Mouse (Mus musculus) liver, embryonic 12.5 days (tissue): ENCODE results near the gene Tshr. TPM values are rescaled to one million over a fixed set of nuclear protein-coding genes. Genes with fewer than 3 reads are reported as not detected.
"Not testable (repeated sequence)": the region's sequence is repeated elsewhere in the genome, so short reads cannot be mapped to it uniquely, and the experiment has no call there.

ENCODE experiments used
- ATAC-seq: fragments of 200-750 bp; cut with Nextera tagmentation; 2 replicates; pipeline ENCODE4 v1.8.0; 2017; ENCODE audit warnings: moderate number of reproducible peaks, mild to moderate bottlenecking, moderate library complexity
- H3K27ac ChIP-seq: fragments of 300-500 bp; sonication (generic); 2 replicates; pipeline ENCODE4 v1.5.1; 2016; ENCODE audit warnings: mild to moderate bottlenecking
- H3K27me3 ChIP-seq: fragments of 300-500 bp; sonication (generic); replicated peaks from 2 replicates; pipeline ENCODE4 v1.6.1; 2016; ENCODE audit warnings: mild to moderate bottlenecking, moderate library complexity
- H3K36me3 ChIP-seq: fragments of 300-500 bp; sonication (generic); 2 replicates; pipeline ENCODE4 v1.6.1; 2016; ENCODE audit warnings: mild to moderate bottlenecking, moderate library complexity
- H3K4me1 ChIP-seq: fragments of 300-500 bp; sonication (generic); 2 replicates; pipeline ENCODE4 v1.6.1; 2016
- H3K4me2 ChIP-seq: fragments of 300-500 bp; sonication (generic); 2 replicates; pipeline ENCODE4 v1.6.1; 2016; ENCODE audit warnings: mild to moderate bottlenecking, moderate library complexity
- H3K4me3 ChIP-seq: fragments of 300-500 bp; sonication (generic); 2 replicates; pipeline ENCODE4 v1.5.1; 2016; ENCODE audit warnings: mild to moderate bottlenecking, moderate library complexity
- H3K9ac ChIP-seq: fragments of 300-500 bp; sonication (generic); 2 replicates; pipeline ENCODE4 v1.6.1; 2016; ENCODE audit warnings: mild to moderate bottlenecking, moderate library complexity
- H3K9me3 ChIP-seq: fragments of 300-500 bp; sonication (generic); replicated peaks from 2 replicates; pipeline ENCODE4 v1.6.1; 2016; ENCODE audit warnings: mild to moderate bottlenecking, moderate library complexity
- WGBS: fragments of 180-500 bp; shearing (Covaris S2); methylation state at CpG from one replicate; pipeline ENCODE4 v1.1.7; 2016; ENCODE audit not compliant: insufficient replicate concordance; 5-methylcytosine and 5-hydroxymethylcytosine counted together
- polyA plus RNA-seq: library from polyadenylated mRNA; unstranded; fragments of >200 nt; fragmentation: Nextera tagmentation; extraction: Ambion mirVana; gene quantifications from 2 replicates; pipeline ENCODE4 v1.2.1, GENCODE M21; 2016

Gene Tshr
- polyA plus RNA-seq, 1 experiment from 2014 or later = 0.05 TPM

- Histone ChIP-seq H3K27ac (no peak overlapping the region), H3K9me3 (no peaks in the 10 kb centered on the region), H3K4me3 (no peak overlapping the region), H3K36me3 (no peaks in the 10 kb centered on the region), H3K4me1 (no peaks in the 10 kb centered on the region), H3K27me3 (no peaks in the 10 kb centered on the region), H3K4me2 (no peak overlapping the region), H3K9ac (no peak overlapping the region)
- no peak for ATAC-seq
- 67% methylated on average over 6 of the region's 6 CpGs for WGBS
These were observed 129.6 kb downstream of the Tshr start for GRCm38 (mm10) chr12:91513980-91514379.

DNA sequence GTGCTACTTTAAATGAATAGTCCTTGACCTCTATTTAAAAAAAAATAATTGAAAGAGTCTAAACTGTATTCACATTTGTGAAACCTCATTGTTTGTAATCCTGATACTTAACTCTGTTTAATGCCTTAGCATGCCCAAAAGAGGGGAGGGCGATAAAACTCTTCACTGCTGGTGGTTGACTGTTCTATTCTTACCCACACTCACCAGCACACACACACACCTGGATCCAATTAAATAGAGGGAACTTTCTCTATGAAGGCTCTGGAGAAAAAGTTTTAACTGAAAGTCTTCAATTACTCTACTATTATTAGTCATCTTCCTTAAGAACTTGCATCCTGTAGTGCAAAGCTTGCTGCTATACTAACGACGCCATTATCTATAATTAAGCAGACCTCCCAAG lies 133.4 kb downstream of the Tshr start:
- no peak for ATAC-seq
- no peaks in the 10 kb centered on the region for H3K27me3 ChIP-seq
- H3K27ac ChIP-seq = no peak overlapping the region
- WGBS = 78% methylated on average over 3 of the region's 3 CpGs
- no peak overlapping the region for H3K4me2 ChIP-seq
- no peaks in the 10 kb centered on the region for H3K9me3 ChIP-seq
- no peak overlapping the region for H3K9ac ChIP-seq
- H3K4me3 ChIP-seq = no peak overlapping the region
- no peaks in the 10 kb centered on the region for H3K4me1 ChIP-seq
- H3K36me3 ChIP-seq = no peaks in the 10 kb centered on the region

DNA sequence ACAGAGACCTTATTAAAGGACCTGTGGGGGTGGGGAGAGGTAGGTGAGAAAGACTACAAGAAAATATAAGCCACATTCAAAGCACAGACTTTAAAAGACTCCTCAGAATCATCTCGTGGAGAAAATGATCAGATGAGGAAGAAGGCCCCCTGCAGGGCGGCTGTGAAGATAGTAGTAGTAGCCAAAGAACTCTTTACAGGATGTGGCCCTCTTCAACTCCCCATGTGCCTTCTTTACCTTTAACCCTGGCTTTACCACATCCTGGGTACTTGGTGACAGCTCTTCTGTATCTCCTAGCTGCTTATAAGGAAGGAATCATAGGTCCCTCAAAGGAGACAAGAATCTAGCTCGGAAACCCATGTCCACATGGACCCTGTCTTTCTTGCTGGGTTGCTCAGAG lies 139.3 kb downstream of the Tshr start:
- no peak overlapping the region for H3K4me2 ChIP-seq
- H3K27ac ChIP-seq = no peak overlapping the region
- WGBS = 38% methylated on average over 3 of the region's 3 CpGs
- no peaks in the 10 kb centered on the region for H3K36me3 ChIP-seq
- H3K4me3 ChIP-seq = no peak overlapping the region
- ATAC-seq = no peak
- H3K4me1 ChIP-seq = no peaks in the 10 kb centered on the region
- H3K27me3 ChIP-seq = no peaks in the 10 kb centered on the region
- H3K9me3 ChIP-seq = no peaks in the 10 kb centered on the region
- no peak overlapping the region for H3K9ac ChIP-seq

DNA sequence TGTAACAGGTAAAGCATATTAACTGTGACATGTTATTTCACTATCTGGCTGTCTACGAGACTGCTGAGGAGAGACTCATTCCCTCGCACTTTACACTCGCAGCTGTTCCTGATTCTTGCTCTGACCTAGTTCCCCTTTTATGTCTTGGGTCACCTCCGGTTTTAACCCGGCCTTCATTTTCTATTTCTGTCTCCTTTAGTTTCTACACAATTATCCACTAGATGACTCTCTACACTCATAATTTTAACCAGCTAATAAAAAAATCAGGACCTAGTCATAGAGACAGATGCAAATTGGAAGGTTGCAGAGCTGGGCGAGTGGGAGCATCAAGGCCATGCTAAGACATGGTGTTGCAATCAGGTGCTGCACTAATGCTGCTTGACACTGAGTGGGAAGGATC lies 150.2 kb downstream of the Tshr start:
- Histone ChIP-seq H3K9me3 (no peaks in the 10 kb centered on the region), H3K4me1 (no peaks in the 10 kb centered on the region), H3K27ac (no peak overlapping the region), H3K4me2 (no peak overlapping the region), H3K4me3 (no peak overlapping the region), H3K36me3 (no peaks in the 10 kb centered on the region), H3K9ac (no peak overlapping the region), H3K27me3 (no peaks in the 10 kb centered on the region)
- no peak for ATAC-seq
- 33% methylated on average over 6 of the region's 6 CpGs for WGBS

DNA sequence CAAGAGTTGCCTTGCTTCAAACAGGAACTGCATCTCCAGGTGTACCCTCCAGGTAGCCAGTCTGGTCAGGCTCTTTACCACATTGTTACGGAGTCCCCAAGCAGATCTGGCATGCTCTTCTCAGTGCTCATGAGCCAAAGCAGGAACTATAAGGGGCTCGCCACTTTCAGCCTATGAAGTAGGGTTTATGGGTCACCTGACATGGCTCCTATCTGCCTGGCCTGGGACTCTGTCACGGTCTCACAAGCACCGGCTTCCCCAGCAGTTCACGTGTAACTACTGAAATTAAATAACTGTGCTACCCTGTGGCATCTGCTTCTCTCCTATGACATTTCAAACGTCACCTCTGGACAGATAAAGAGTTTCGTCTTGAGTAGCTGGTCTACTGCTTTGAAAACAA lies 155.8 kb downstream of the Tshr start:
- Histone ChIP-seq H3K4me1 (no peaks in the 10 kb centered on the region), H3K9me3 (no peaks in the 10 kb centered on the region), H3K4me3 (no peak overlapping the region), H3K36me3 (no peaks in the 10 kb centered on the region), H3K4me2 (no peak overlapping the region), H3K27me3 (no peaks in the 10 kb centered on the region), H3K9ac (no peak overlapping the region), H3K27ac (no peak overlapping the region)
- 68% methylated on average over 7 of the region's 7 CpGs for WGBS
- ATAC-seq = no peak

DNA sequence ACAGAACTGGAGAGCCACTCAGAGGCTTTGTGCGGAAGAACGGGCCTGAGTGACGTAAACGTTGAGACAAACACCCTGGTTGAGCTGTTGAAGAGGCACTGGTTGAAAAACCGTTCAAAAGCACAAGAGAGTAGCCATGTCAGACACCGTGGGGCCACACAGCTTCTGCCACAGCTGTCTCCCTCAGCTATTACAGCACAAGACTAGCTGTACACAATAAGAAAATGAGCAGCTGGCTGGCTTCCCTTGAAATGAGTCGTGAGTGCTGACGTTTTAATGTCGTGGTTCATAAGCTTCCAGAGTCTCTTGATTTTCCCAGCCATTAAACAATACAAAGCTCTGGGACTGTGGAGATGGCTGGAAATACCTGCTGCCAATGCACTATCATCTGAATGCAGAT lies 165.1 kb downstream of the Tshr start:
- no peaks in the 10 kb centered on the region for H3K9me3 ChIP-seq
- WGBS = 81% methylated on average over 9 of the region's 9 CpGs
- no peak overlapping the region for H3K27ac ChIP-seq
- no peak overlapping the region for H3K9ac ChIP-seq
- H3K4me1 ChIP-seq = no peaks in the 10 kb centered on the region
- H3K36me3 ChIP-seq = peaks cover 8% of the 10 kb centered on the region; the same call in 1 of the 2 replicates
- no peaks in the 10 kb centered on the region for H3K27me3 ChIP-seq
- H3K4me3 ChIP-seq = no peak overlapping the region
- no peak for ATAC-seq
- no peak overlapping the region for H3K4me2 ChIP-seq

GRCm38 (mm10) chr12:91551773-91552526 lies 167.6 kb downstream of the Tshr start:
- Histone ChIP-seq H3K36me3 (peaks cover 17% of the 10 kb centered on the region), H3K4me2 (no peak overlapping the region), H3K27me3 (no peaks in the 10 kb centered on the region), H3K27ac (no peak overlapping the region), H3K9ac (no peak overlapping the region), H3K4me1 (no peaks in the 10 kb centered on the region), H3K4me3 (no peak overlapping the region), H3K9me3 (no peaks in the 10 kb centered on the region)
- 77% methylated on average over 19 of the region's 19 CpGs for WGBS
- ATAC-seq = no peak

DNA sequence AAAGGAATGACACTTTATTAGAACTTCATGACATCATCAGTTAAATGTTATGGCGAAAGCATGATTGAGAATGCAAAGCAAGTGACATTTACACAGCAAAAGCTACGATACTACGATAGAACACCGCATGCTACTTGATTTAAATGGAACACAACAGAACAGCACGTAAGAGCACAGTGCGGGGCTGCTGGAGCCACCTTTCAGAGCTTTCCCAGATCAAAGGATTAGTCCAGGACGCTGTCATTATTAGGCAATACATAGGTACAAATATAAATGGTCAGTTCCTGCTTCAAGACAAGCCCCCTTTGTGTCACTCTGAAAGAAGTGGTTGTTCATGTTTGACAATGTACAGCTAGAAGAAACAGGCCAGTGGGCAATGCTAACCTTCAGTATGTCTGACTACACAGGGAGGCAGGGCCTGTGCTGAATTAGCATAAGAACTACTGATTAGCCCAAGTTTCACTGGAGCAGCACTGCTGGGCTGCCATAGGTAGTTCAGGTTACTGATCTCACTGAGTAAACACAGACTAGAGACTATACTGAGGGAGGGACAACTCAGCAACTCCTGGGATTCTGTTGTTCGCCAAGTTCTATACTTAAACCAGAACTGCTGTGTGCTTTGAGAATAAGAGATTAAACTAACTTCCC lies 173.1 kb downstream of the Tshr start:
- not testable (repeated sequence) for H3K4me2 ChIP-seq, H3K4me1 ChIP-seq, H3K27ac ChIP-seq, H3K9ac ChIP-seq, H3K27me3 ChIP-seq, H3K4me3 ChIP-seq, H3K9me3 ChIP-seq
- H3K36me3 ChIP-seq = peaks cover 53% of the 10 kb centered on the region
- ATAC-seq = peak; percentile 73
- WGBS = 87% methylated on average over 8 of the region's 8 CpGs

DNA sequence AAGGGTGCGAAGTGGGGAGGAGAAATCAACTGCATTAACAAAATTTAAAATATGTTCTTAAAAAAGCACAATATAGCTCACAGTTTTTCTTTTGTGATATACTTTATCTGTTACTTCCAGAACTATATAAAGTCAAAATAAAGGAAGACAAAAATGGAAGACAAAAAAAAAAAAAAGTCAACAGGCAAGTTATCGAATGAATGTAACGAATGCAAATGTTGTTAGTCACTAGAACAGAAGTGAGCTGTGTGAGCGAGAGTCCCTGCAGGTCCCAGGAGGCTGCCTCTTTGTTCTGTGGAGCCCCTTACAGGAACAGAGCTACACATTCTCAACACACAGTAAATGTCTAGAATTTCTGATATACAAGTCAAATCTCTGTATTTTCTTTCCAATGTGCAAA lies 173.8 kb downstream of the Tshr start:
- not testable (repeated sequence) for H3K4me2 ChIP-seq, H3K4me1 ChIP-seq, ATAC-seq, H3K27ac ChIP-seq, H3K4me3 ChIP-seq, H3K9me3 ChIP-seq, H3K9ac ChIP-seq, H3K27me3 ChIP-seq
- H3K36me3 ChIP-seq = peaks cover 60% of the 10 kb centered on the region
- 88% methylated on average over 4 of the region's 4 CpGs for WGBS

DNA sequence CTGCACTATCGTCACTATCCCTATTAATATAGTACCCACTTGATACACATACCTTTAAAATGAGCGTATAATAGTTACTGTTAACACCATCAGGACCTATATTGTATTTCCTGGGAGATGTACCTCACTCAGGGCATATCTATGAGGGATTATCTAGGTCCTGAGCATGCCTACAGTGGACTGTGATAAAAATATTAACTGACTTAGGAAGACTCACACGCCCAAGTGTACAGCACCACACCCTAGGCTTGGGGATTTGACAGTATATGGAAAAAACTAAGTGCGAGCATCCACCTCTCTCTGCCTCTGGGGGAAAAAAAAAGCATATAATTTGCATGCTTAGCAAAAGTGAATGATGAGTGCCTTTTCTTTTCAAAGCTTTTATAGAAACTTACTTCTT lies 182.8 kb downstream of the Tshr start:
- no peak overlapping the region for H3K27ac ChIP-seq
- 68% methylated on average over 4 of the region's 4 CpGs for WGBS
- H3K36me3 ChIP-seq = peaks cover 92% of the 10 kb centered on the region
- H3K4me3 ChIP-seq = no peak overlapping the region
- ATAC-seq = peak; percentile 72; the same call in 1 of the 2 replicates
- no peak overlapping the region for H3K9ac ChIP-seq
- H3K27me3 ChIP-seq = no peaks in the 10 kb centered on the region
- H3K4me1 ChIP-seq = peaks cover 15% of the 10 kb centered on the region
- H3K4me2 ChIP-seq = no peak overlapping the region
- no peaks in the 10 kb centered on the region for H3K9me3 ChIP-seq

- 68% methylated on average over 3 of the region's 3 CpGs for WGBS
- Histone ChIP-seq H3K27me3 (no peaks in the 10 kb centered on the region), H3K4me2 (no peak overlapping the region), H3K4me1 (peaks cover 15% of the 10 kb centered on the region), H3K27ac (no peak overlapping the region), H3K36me3 (peaks cover 90% of the 10 kb centered on the region), H3K4me3 (no peak overlapping the region), H3K9me3 (no peaks in the 10 kb centered on the region), H3K9ac (no peak overlapping the region)
- no peak for ATAC-seq
These were observed 184.9 kb downstream of the Tshr start for GRCm38 (mm10) chr12:91569255-91569654.

GRCm38 (mm10) chr12:91571708-91572107 lies 187.3 kb downstream of the Tshr start:
- no peak overlapping the region for H3K9ac ChIP-seq
- 86% methylated on average over 2 of the region's 2 CpGs for WGBS
- no peak for ATAC-seq
- H3K4me1 ChIP-seq = peaks cover 15% of the 10 kb centered on the region
- H3K4me3 ChIP-seq = no peak overlapping the region
- peaks cover 90% of the 10 kb centered on the region for H3K36me3 ChIP-seq
- H3K27ac ChIP-seq = no peak overlapping the region
- no peak overlapping the region for H3K4me2 ChIP-seq
- no peaks in the 10 kb centered on the region for H3K27me3 ChIP-seq
- no peaks in the 10 kb centered on the region for H3K9me3 ChIP-seq
